Mouse (Mus musculus) embryo, embryonic 11.5 days (tissue): Measurements from ENCODE around the gene Ovol1.

ENCODE experiments used
- DNase-seq: peaks from one replicate; pipeline ENCODE4 v3.0.0-alpha.2; 2012; ENCODE audit warnings: low read depth, low spot score

Gene Ovol1

GRCm38 (mm10) chr19:5560457-5561041, at the start of gene Ovol1:
Gene Ovol1, minus strand, starts transcription at chr19:5560646.
- DNase-seq: no peak

GRCm38 (mm10) chr19:5609547-5610404, 49.3 kb upstream of the Ovol1 start, which contains the start of gene Kat5:
Gene Kat5, minus strand, starts transcription at chr19:5610237.
- DNase-seq: peak; percentile 90

- no peak for DNase-seq
Observed at GRCm38 (mm10) chr19:5609171-5609546, 48.7 kb upstream of the Ovol1 start.

- no peak for DNase-seq
Observed at GRCm38 (mm10) chr19:5608707-5609106, 48.3 kb upstream of the Ovol1 start.

DNA sequence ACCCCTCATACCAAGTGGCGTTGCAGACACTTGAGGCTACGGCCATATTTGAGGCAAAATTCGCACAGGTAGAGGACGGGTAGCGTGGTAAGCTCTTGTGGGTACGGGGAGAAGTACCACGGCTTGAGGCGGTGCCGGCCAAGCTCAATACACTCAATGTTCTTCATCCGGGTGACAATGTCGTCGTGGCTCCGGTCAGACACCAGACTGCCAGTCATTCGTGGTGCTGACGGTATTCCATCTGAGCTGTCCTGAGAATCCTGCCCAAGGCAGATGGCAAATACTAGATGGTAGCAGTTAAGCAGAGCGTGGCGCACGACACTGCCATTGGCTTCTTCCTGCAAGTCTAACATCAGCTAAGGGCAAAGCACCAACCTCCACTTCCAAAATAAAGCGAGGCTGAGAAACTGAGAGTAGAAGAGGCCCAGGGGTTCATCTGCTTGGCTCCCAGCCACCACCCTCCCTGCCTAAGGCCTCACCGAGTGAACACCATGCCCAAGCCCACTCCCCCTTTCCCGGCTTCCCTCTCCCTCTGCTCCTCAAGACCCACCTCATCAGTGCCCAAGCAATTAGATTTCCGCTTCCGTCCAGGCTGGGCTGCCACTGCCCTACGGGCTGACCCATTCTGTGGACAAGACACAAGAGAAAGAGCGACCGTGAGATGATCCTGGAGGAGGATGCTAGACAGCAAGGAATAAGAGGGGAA, 47.4 kb upstream of the Ovol1 start:
- no peak for DNase-seq

GRCm38 (mm10) chr19:5606196-5606595, 45.8 kb upstream of the Ovol1 start:
- no peak for DNase-seq

DNA sequence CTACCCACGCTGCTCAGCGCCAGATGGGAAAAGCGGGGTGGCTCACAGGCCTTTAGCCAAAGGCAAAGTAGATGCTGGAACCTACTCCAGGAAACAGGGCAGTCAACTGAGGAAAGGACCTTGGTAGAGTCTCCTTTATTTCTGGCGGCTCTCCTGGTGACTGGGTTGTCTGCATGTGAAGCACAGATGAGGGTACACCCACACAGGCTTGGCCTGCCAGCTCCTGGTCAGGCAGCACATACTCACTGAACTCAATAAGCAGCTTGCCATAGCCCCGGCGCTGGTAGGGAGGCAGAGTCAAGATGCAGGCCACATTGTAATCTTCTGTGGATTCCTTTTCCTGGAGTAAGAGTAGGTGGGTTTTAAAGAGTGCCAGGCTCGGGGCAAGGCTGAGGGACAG, 44.7 kb upstream of the Ovol1 start:
- DNase-seq: no peak

- DNase-seq: no peak
Observed at GRCm38 (mm10) chr19:5603664-5604063, 43.2 kb upstream of the Ovol1 start.

- DNase-seq: peak; percentile 66
Observed at GRCm38 (mm10) chr19:5601752-5602541, 41.5 kb upstream of the Ovol1 start, which contains the start of gene Rnaseh2c. Gene Rnaseh2c, plus strand, starts transcription at chr19:5601873.

DNA sequence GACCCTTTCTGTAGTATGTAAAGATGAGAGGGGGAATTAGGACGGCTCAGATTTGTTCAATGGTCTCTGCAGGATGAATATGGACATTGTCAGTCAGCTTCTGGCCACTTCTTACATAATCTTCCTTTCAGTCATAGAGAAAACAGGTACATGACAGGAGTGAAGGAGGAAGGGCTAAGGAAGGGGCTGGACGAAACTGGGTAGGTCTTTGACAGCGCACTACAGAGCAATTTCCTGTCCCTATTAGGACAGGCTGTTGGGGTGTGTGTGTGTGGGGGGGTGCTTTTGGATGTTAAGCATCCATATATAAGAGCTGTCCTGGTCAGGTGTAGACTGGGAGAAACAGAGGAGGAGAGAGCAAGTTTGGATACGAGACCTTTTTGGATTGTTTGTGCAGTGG, 38.8 kb upstream of the Ovol1 start:
- DNase-seq: no peak

DNA sequence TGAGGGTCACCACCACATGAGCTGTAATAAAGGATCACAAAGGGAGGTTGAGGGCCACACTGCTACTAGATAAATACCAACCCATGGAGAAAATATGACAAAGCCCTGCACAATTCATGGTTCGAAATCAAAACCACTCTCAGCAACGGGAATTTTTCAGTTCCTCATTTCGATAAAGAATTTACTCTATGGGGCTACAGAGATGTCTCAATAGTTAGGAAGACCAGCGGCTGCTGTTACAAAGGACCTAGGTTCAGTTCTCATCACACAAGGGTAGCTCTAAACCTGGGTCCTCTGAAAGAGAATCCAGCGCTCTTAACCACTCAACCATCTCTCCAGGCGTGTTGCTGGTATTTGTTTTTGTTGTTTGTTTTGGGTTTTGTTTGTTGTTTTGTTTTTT, 31.4 kb upstream of the Ovol1 start:
- DNase-seq: no peak

GRCm38 (mm10) chr19:5589159-5589558, 28.7 kb upstream of the Ovol1 start:
- DNase-seq: no peak

GRCm38 (mm10) chr19:5581995-5582394, 21.5 kb upstream of the Ovol1 start:
- DNase-seq: no peak

DNA sequence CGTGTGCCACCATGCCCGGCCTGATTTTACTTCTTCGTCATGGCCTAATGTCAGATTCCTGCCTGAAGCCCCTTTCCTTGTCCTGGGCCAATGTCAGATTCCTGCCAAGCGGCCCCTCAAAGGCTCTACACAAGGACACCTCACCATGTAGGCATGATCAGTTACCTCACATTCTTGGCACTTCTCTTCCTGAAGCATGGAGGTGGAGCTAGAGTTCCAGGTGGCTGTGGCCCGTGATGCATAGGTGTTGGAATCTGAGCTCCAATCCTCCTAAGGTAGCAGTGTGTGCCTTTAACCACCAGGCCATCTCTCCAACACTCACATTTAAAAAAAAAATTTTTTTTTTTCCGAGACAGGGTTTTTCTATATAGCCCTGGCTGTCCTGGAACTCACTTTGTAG, 20.3 kb upstream of the Ovol1 start:
- DNase-seq: no peak

GRCm38 (mm10) chr19:5579971-5580370, 19.5 kb upstream of the Ovol1 start:
- no peak for DNase-seq

DNA sequence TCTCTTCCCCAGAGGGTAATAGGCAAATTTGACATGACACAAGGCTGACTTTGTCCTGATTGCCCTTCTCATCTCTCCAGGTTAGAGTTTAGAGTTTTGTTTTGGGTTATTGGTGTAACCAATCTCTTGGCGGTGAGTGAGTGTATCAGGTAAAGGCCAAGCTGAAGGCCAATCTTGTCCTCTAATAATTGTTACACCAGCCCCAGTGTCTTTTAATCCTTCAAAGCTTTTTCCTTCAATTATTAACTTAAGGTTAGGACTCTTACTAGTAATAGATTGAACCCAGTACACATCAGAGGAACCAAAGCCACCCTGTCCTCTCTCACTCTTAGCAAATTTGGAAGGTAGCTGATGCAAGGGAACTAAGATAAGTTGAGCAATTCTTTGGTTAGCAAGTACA, 14.9 kb upstream of the Ovol1 start:
- DNase-seq: no peak

DNA sequence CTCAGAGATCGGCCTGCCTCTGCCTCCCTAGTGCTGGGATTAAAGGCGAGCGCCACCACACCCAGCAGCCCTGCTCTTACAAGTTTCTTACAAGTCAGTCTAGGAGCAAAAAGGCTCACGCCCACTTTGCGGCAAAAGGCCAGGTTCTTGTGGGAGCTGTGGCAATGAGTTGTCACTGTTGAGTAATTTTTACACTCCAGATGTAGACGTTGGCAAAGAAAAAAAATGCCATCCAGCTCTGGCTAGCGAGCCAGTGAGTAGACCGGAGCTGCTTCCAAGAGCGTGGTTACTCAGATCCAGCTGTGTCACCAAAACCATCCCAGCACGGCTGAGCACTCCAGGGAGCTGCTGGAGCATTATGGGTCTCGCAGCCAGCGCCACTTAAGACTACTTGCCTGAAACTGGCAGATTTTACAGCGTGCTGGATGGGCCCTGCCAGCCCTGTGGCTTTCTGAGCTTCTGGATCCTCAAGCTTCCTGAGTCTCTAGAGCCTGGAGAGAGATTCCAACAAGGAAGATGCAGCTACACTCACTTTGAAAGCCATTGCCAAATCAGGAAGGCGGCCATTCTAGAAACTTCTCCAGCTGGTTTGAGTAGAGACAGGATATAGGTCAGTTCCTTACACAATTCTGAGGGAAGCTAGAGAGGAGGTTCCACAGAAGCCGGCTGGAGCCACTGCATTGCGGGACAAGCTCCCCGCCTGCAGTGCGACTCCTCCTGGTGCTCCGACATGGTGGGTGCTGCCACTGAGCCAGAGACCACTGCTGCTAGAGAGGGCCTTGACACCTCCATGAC, 12.1 kb upstream of the Ovol1 start:
- no peak for DNase-seq

DNA sequence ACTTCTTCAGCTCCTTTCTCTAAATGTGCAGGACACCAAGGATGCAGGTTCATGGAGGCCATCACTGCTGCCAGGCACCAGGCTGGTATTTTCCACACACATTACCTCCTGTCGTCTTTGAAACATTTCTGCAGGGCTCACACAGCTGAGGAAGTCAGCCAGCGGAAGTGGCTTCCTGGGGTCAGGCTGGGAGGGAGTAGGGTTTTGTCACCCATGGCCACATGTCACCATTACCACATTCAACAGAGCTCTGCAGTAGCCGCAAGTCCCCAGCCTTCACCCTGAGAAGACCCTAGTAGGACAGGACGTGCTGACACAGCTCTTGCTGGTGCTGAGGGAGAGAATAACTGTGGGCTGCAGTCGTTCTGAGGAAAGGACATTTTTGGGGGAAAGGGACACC, 11.4 kb upstream of the Ovol1 start:
- no peak for DNase-seq

GRCm38 (mm10) chr19:5570353-5571246, 10.2 kb upstream of the Ovol1 start:
- no peak for DNase-seq

GRCm38 (mm10) chr19:5569521-5569920, 9.1 kb upstream of the Ovol1 start:
- no peak for DNase-seq
